Mouse (Mus musculus) liver, embryonic 16.5 days (tissue): ENCODE results near the gene Myo10. TPM values are rescaled to one million over a fixed set of nuclear protein-coding genes. Genes with fewer than 3 reads are reported as not detected.
A peak's percentile ranks its signal among the peaks of the same experiment; 100 is the strongest.

Source experiments
- ATAC-seq: fragments of 200-750 bp; cut with Nextera tagmentation; 2 replicates; pipeline ENCODE4 v1.8.0; 2017; ENCODE audit warnings: low read depth, mild to moderate bottlenecking, moderate number of reproducible peaks, moderate library complexity
- H3K27ac ChIP-seq: fragments of 300-500 bp; sonication (generic); 2 replicates; pipeline ENCODE4 v1.5.1; 2014; ENCODE audit warnings: mild to moderate bottlenecking, low read length
- H3K27me3 ChIP-seq: fragments of 300-500 bp; sonication (generic); 2 replicates; pipeline ENCODE4 v1.6.1; 2014; ENCODE audit warnings: low read depth, low read length, mixed read lengths; ENCODE audit not compliant: control insufficient read depth, insufficient read depth
- H3K36me3 ChIP-seq: fragments of 300-500 bp; sonication (generic); 2 replicates; pipeline ENCODE4 v1.6.1; 2014; ENCODE audit warnings: mild to moderate bottlenecking; ENCODE audit not compliant: control insufficient read depth, insufficient read depth
- H3K4me1 ChIP-seq: fragments of 300-500 bp; sonication (generic); 2 replicates; pipeline ENCODE4 v1.6.1; 2014; ENCODE audit warnings: low read depth, low read length, mixed read lengths; ENCODE audit not compliant: control insufficient read depth
- H3K4me2 ChIP-seq: fragments of 300-500 bp; sonication (generic); 2 replicates; pipeline ENCODE4 v1.6.1; 2014; ENCODE audit warnings: low read depth, low read length, mixed read lengths
- H3K4me3 ChIP-seq: fragments of 300-500 bp; sonication (generic); 2 replicates; pipeline ENCODE4 v1.5.1; 2014; ENCODE audit warnings: low read depth, mild to moderate bottlenecking, low read length
- H3K9ac ChIP-seq: fragments of 300-500 bp; sonication (generic); 2 replicates; pipeline ENCODE4 v1.6.1; 2014; ENCODE audit warnings: low read depth, low read length
- H3K9me3 ChIP-seq: fragments of 300-500 bp; sonication (generic); replicated peaks from 2 replicates; pipeline ENCODE4 v1.6.1; 2016; ENCODE audit warnings: low read length; ENCODE audit not compliant: control insufficient read depth
- WGBS: fragments of 180-500 bp; shearing (Covaris S2); extraction: QIAGEN DNeasy Blood & Tissue Kit; methylation state at CpG from one replicate; pipeline ENCODE4 v1.1.7; 2014; ENCODE audit not compliant: insufficient replicate concordance; 5-methylcytosine and 5-hydroxymethylcytosine counted together
- polyA plus RNA-seq: library from polyadenylated mRNA; unstranded; fragments of >200 nt; fragmentation: Nextera tagmentation; extraction: Ambion mirVana; gene quantifications from 2 replicates; pipeline ENCODE4 v1.2.1, GENCODE M21; 2015

Myo10 gene
- polyA plus RNA-seq, 1 experiment from 2014 or later = 4.5 TPM

DNA sequence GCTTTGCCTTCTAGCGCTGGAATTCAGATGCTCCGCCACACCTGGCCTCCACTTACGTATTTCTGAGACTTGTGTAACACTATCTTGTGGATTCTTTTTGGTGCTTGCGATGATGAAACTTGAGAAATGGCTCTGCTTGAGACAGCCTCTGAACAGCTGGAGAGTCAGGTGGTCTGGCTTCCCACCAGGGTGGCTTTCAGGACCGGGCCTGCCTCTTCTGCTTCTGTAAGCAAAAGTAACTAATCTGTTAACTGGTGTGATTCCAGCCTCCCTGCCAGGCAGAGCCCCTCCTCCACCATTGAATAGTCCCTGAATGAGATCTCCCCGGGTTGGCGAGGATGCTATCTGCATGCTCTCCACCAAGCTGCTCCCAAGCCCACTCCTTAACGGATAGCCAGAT lies 140.0 kb downstream of the Myo10 start:
- Histone ChIP-seq H3K4me3 (no peak overlapping the region), H3K27me3 (no peaks in the 10 kb centered on the region), H3K36me3 (no peaks in the 10 kb centered on the region), H3K4me1 (no peaks in the 10 kb centered on the region; the same call in 1 of the 2 replicates), H3K9me3 (no peaks in the 10 kb centered on the region), H3K9ac (no peak overlapping the region), H3K27ac (no peak overlapping the region), H3K4me2 (no peak overlapping the region)
- 54% methylated on average over 8 of the region's 8 CpGs for WGBS
- ATAC-seq = no peak

- ATAC-seq = no peak
- 64% methylated on average over 7 of the region's 7 CpGs for WGBS
Observed at GRCm38 (mm10) chr15:25763106-25763505, 140.8 kb downstream of the Myo10 start.

DNA sequence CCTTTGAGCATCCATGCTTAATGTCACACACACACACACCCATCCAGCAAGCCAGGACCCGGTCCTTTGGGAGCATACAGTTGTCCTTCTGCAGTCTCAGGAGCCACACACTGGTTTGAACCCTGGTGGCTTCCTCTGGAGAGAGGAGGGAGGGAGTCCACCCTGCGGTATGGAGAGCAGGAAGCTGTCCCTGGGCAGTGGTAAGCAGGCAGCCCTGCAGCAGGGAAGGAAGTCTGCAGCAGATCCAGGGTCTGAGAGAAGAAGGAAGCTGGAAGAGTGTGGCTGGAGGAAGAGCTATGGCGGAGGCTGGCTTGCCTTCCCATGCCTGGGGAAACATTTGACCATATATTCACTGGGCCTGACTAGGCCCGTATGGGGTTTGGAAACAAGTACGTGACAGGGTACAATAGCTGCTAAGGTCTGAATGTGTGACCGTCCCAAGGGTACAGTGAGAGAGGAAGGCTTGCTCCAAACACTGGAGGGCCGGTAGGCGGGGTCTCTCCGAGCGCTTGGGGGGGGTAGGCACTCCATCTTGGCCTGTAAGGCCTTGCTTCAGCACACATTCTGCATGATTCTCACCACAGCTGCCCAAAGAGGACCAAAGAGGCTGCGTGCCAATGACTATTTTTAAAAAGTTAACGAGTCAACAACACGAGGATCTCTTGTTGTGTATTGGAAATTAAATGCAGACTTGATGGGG lies 142.5 kb downstream of the Myo10 start:
- no peak overlapping the region for H3K9ac ChIP-seq
- H3K4me2 ChIP-seq = no peak overlapping the region
- H3K27ac ChIP-seq = no peak overlapping the region
- 0 out of 2 replicates have a peak, but pooled peaks have one; percentile 32 for ATAC-seq
- no peaks in the 10 kb centered on the region for H3K27me3 ChIP-seq
- no peaks in the 10 kb centered on the region; the same call in 1 of the 2 replicates for H3K4me1 ChIP-seq
- WGBS = 55% methylated on average over 13 of the region's 13 CpGs
- H3K9me3 ChIP-seq = no peaks in the 10 kb centered on the region
- no peaks in the 10 kb centered on the region for H3K36me3 ChIP-seq
- H3K4me3 ChIP-seq = no peak overlapping the region

More at GRCm38 (mm10) chr15:25763106-25763505, 140.8 kb downstream of the Myo10 start:
- Histone ChIP-seq H3K4me2 (no peak overlapping the region), H3K36me3 (no peaks in the 10 kb centered on the region), H3K27ac (no peak overlapping the region), H3K27me3 (no peaks in the 10 kb centered on the region), H3K4me3 (no peak overlapping the region), H3K4me1 (no peaks in the 10 kb centered on the region; the same call in none of the 2 replicates), H3K9ac (no peak overlapping the region), H3K9me3 (no peaks in the 10 kb centered on the region)

DNA sequence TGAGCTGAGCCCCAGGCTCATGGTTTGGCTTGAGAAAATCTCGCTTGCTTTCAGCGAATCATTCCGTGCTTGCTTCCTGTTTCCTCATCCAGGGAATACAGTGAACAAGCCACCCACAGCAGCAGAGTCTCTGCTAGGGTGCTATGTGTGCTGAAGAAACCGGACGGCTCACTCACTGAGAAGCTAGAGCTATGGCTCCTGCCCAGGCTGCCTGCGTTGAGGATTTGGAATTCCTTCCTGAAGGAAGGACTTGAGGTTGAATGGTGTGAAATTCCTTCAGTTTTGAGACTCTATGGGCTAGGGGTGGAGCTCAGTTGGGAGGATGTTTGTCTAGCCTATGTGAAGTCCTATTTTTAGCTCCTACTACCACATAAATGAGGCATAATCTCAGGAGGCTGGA lies 145.5 kb downstream of the Myo10 start:
- H3K27ac ChIP-seq = no peak overlapping the region
- 52% methylated on average over 6 of the region's 6 CpGs for WGBS
- H3K9ac ChIP-seq = no peak overlapping the region
- no peaks in the 10 kb centered on the region for H3K36me3 ChIP-seq
- H3K27me3 ChIP-seq = no peaks in the 10 kb centered on the region
- no peaks in the 10 kb centered on the region; the same call in 1 of the 2 replicates for H3K4me1 ChIP-seq
- H3K9me3 ChIP-seq = no peaks in the 10 kb centered on the region
- no peak for ATAC-seq
- H3K4me3 ChIP-seq = no peak overlapping the region
- no peak overlapping the region for H3K4me2 ChIP-seq

GRCm38 (mm10) chr15:25769524-25770255 lies 147.4 kb downstream of the Myo10 start:
- Histone ChIP-seq H3K27me3 (no peaks in the 10 kb centered on the region), H3K9ac (no peak overlapping the region), H3K4me1 (peaks cover 2% of the 10 kb centered on the region), H3K9me3 (no peaks in the 10 kb centered on the region), H3K4me3 (no peak overlapping the region), H3K36me3 (no peaks in the 10 kb centered on the region), H3K27ac (no peak overlapping the region), H3K4me2 (no peak overlapping the region)
- ATAC-seq = no peak
- 55% methylated on average over 9 of the region's 9 CpGs for WGBS

GRCm38 (mm10) chr15:25771782-25772181 lies 149.5 kb downstream of the Myo10 start:
- ATAC-seq = no peak
- Histone ChIP-seq H3K4me3 (no peak overlapping the region), H3K4me2 (no peak overlapping the region), H3K27me3 (no peaks in the 10 kb centered on the region), H3K9me3 (no peaks in the 10 kb centered on the region), H3K27ac (no peak overlapping the region), H3K36me3 (no peaks in the 10 kb centered on the region), H3K4me1 (peaks cover 2% of the 10 kb centered on the region), H3K9ac (no peak overlapping the region)
- 70% methylated on average over 10 of the region's 10 CpGs for WGBS

DNA sequence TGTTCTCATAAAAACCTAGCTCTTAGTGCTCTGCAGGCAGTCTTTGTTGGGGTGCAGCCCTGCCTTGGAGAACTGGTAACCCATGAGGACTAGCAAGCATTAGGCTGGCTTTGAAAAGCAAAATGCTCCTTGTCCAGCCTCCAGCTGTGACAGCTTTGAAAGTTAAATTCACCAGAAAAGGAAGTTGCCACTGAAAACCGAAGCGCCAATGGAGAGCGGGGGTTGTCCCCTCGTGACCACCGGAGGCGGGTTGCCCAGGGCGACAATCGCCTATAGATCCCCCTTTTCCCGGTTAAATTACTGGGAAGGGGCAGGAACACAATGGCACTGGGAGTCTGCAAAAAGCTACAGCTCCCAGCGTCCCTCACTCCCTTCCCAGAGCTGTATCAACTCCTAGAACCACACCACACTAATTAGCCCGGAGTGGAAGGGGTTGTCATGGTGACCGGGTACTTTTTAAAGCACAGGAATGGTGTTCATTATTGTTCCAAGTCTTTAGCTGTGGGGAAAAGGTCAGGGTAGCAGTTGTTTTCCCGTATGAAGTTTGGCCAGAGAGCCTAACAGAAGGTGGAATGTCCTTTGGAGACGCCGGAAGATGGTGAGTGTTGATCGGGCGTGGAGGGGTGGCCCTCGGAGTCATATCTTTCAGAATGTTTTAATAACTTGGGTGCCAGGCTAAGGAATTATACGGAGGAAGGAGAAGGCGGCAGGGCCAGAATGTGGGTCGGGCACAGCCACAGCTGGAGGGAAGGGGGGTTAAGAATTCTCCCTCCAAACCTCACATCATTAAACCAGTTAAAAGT lies 151.6 kb downstream of the Myo10 start:
- Histone ChIP-seq H3K36me3 (no peaks in the 10 kb centered on the region), H3K4me2 (peak overlapping the region; percentile 18; the same call in 1 of the 2 replicates), H3K27me3 (no peaks in the 10 kb centered on the region), H3K27ac (no peak overlapping the region), H3K9ac (no peak overlapping the region), H3K4me1 (peaks cover 2% of the 10 kb centered on the region; the same call in 1 of the 2 replicates), H3K9me3 (no peaks in the 10 kb centered on the region), H3K4me3 (peak overlapping the region; percentile 11)
- 0 out of 2 replicates have a peak, but pooled peaks have one; percentile 19 for ATAC-seq
- 16% methylated on average over 21 of the region's 21 CpGs for WGBS

GRCm38 (mm10) chr15:25778937-25779336 lies 156.6 kb downstream of the Myo10 start:
- Histone ChIP-seq H3K9me3 (no peaks in the 10 kb centered on the region), H3K36me3 (0 out of 2 replicates have a peak, but pooled peaks cover 2% of the 10 kb centered on the region), H3K4me2 (no peak overlapping the region), H3K4me1 (no peaks in the 10 kb centered on the region), H3K9ac (no peak overlapping the region), H3K27ac (no peak overlapping the region), H3K4me3 (no peak overlapping the region), H3K27me3 (no peaks in the 10 kb centered on the region)
- ATAC-seq = no peak
- 64% methylated on average over 8 of the region's 8 CpGs for WGBS
